Mouse (Mus musculus) liver, embryonic 14.5 days (tissue): ENCODE data around the gene Gpr149.

Experiments
- CTCF ChIP-seq: IDR thresholded peaks from 2 replicates; pipeline ENCODE4 v1.5.1; 2016; ENCODE audit warnings: antibody characterized with exemption, low read depth, control low read depth
- EP300 ChIP-seq: IDR thresholded peaks from 2 replicates; pipeline ENCODE4 v1.6.1; 2016; ENCODE audit warnings: antibody characterized with exemption, low read depth

- TF ChIP-seq CTCF: no peak
- TF ChIP-seq EP300: no peak
Observed at GRCm38 (mm10) chr3:62505166-62505900, 99.6 kb downstream of the Gpr149 start.
